Mouse (Mus musculus) cortical plate, adult 2 months (tissue): Measurements from ENCODE around the gene Spats2l.

ENCODE experiments used
- CTCF ChIP-seq: fragments of 200-500 bp; IDR thresholded peaks from 2 replicates; pipeline ENCODE4 v1.5.1; 2011; ENCODE audit warnings: mild to moderate bottlenecking, control low read depth, low read length; ENCODE audit not compliant: insufficient read depth; ENCODE audit errors: extremely low read depth
- POLR2A ChIP-seq: fragments of 200-500 bp; IDR thresholded peaks from 2 replicates; pipeline ENCODE4 v1.6.1; 2011; ENCODE audit warnings: mild to moderate bottlenecking, low read length, control low read depth; ENCODE audit not compliant: insufficient read depth; ENCODE audit errors: extremely low read depth

GRCm38 (mm10) chr1:57774001-57774667 lies at the start of gene Spats2l:
- TF ChIP-seq POLR2A (no peak), CTCF (peak; percentile 38)
